Mouse (Mus musculus) CH12.LX (cell line): ENCODE data around the gene Hlcs. TPM values are rescaled to one million over a fixed set of nuclear protein-coding genes. Genes with fewer than 3 reads are reported as not detected.

Experiments used
- DNase-seq: peaks from one replicate; pipeline ENCODE4 v3.0.0-alpha.2; 2013; ENCODE audit errors: extremely low read depth
- H3K27ac ChIP-seq: 2 replicates; pipeline ENCODE4 v1.5.1; 2012; ENCODE audit warnings: low read depth, mild to moderate bottlenecking, control low read depth, moderate library complexity; ENCODE audit not compliant: insufficient read depth
- H3K27me3 ChIP-seq: replicated peaks from 2 replicates; pipeline ENCODE3; 2012; ENCODE audit warnings: inconsistent platforms
- H3K36me3 ChIP-seq, 2 experiments: replicated peaks in 1 of 2; 2 replicates each; pipeline versions ENCODE3 to v1.6.1; 2012; ENCODE audit warnings: inconsistent platforms in 1 of 2, low read length in 1 of 2, mild to moderate bottlenecking in 1 of 2, mixed read lengths in 1 of 2, moderate library complexity in 1 of 2; ENCODE audit not compliant: control insufficient read depth in 1 of 2, insufficient read depth in 1 of 2
- H3K4me1 ChIP-seq, 2 experiments: 2 replicates each; pipeline ENCODE4 v1.6.1; 2012; ENCODE audit warnings: inconsistent platforms in 1 of 2, moderate library complexity in 1 of 2; ENCODE audit not compliant: insufficient read depth in 2 of 2, control insufficient read depth in 1 of 2
- H3K4me2 ChIP-seq: 2 replicates; pipeline ENCODE4 v1.6.1; 2012; ENCODE audit warnings: low read depth, mild to moderate bottlenecking, control low read depth; ENCODE audit not compliant: poor library complexity, insufficient read depth, severe bottlenecking
- H3K4me3 ChIP-seq, 3 experiments: fragments of 150-350 bp in 1 of 3; sonication (generic) in 1 of 3; replicated peaks in 1 of 3; 2 replicates each; pipeline versions ENCODE3 to v1.5.1; 2011 to 2012; ENCODE audit warnings: low read depth in 2 of 3, low read length in 2 of 3, mild to moderate bottlenecking in 2 of 3, moderate library complexity in 2 of 3, control low read depth in 1 of 3, improper control_type of control experiment in 1 of 3, inconsistent platforms in 1 of 3, mixed read lengths in 1 of 3; ENCODE audit not compliant: poor library complexity in 1 of 3
- H3K79me2 ChIP-seq: replicated peaks from 2 replicates; pipeline ENCODE4 v1.6.1; 2012; ENCODE audit warnings: mild to moderate bottlenecking, moderate library complexity; ENCODE audit not compliant: control insufficient read depth, poor library complexity, insufficient read depth, severe bottlenecking; ENCODE audit errors: extremely low read depth
- H3K9ac ChIP-seq: 2 replicates; pipeline ENCODE4 v1.6.1; 2012; ENCODE audit warnings: low read depth, mild to moderate bottlenecking, control low read depth, moderate library complexity; ENCODE audit not compliant: insufficient read depth
- H3K9me3 ChIP-seq: replicated peaks from 2 replicates; pipeline ENCODE3; 2012; ENCODE audit warnings: low read length, inconsistent platforms, mixed read lengths
- BHLHE40 ChIP-seq: IDR thresholded peaks from 2 replicates; pipeline ENCODE4 v1.6.1; 2011; ENCODE audit warnings: mild to moderate bottlenecking, low read depth, low read length, improper control_type of control experiment
- CHD2 ChIP-seq: IDR thresholded peaks from 2 replicates; pipeline ENCODE4 v1.6.1; 2011; ENCODE audit warnings: low read length, improper control_type of control experiment
- CTCF ChIP-seq, 2 experiments: IDR thresholded peaks in 1 of 2; conservative IDR thresholded peaks in 1 of 2; 2 replicates each; pipeline ENCODE4 v1.5.1; 2011 to 2012; ENCODE audit warnings: low read depth in 2 of 2, low read length in 2 of 2, improper control_type of control experiment in 1 of 2, inconsistent platforms in 1 of 2, mild to moderate bottlenecking in 1 of 2, moderate library complexity in 1 of 2
- ELF1 ChIP-seq: IDR thresholded peaks from 2 replicates; pipeline ENCODE4 v1.6.1; 2014; ENCODE audit warnings: low read depth, mild to moderate bottlenecking, inconsistent platforms, low read length, improper control_type of control experiment
- EP300 ChIP-seq: IDR thresholded peaks from 2 replicates; pipeline ENCODE4 v1.6.1; 2011; ENCODE audit warnings: low read length, improper control_type of control experiment
- GABPA ChIP-seq: IDR thresholded peaks from 2 replicates; pipeline ENCODE4 v1.6.1; 2012; ENCODE audit warnings: low read depth, low read length, improper control_type of control experiment, inconsistent platforms; ENCODE audit not compliant: insufficient replicate concordance
- IRF4 ChIP-seq: IDR thresholded peaks from 2 replicates; pipeline ENCODE4 v1.6.1; 2014; ENCODE audit warnings: low read depth, mild to moderate bottlenecking, inconsistent platforms, low read length, improper control_type of control experiment
- JUND ChIP-seq: conservative IDR thresholded peaks from 2 replicates; pipeline ENCODE4 v1.6.1; 2011; ENCODE audit warnings: low read depth, low read length, improper control_type of control experiment
- KAT2A ChIP-seq: IDR thresholded peaks from 2 replicates; pipeline ENCODE4 v1.6.1; 2012; ENCODE audit warnings: low read length, improper control_type of control experiment, inconsistent platforms; ENCODE audit not compliant: insufficient replicate concordance
- MAFK ChIP-seq: IDR thresholded peaks from 2 replicates; pipeline ENCODE4 v1.6.1; 2011; ENCODE audit warnings: low read length, improper control_type of control experiment; ENCODE audit not compliant: insufficient replicate concordance
- MAX ChIP-seq: IDR thresholded peaks from 2 replicates; pipeline ENCODE4 v1.6.1; 2011; ENCODE audit warnings: low read length, improper control_type of control experiment
- MAZ ChIP-seq: IDR thresholded peaks from 2 replicates; pipeline ENCODE4 v1.6.1; 2012; ENCODE audit warnings: low read depth, mild to moderate bottlenecking, inconsistent platforms, low read length, improper control_type of control experiment, moderate library complexity
- MEF2A ChIP-seq: IDR thresholded peaks from 2 replicates; pipeline ENCODE4 v1.6.1; 2014; ENCODE audit warnings: low read depth, mild to moderate bottlenecking, inconsistent platforms, low read length, improper control_type of control experiment, borderline replicate concordance
- MXI1 ChIP-seq: IDR thresholded peaks from 2 replicates; pipeline ENCODE4 v1.6.1; 2011; ENCODE audit warnings: mild to moderate bottlenecking, low read depth, low read length, improper control_type of control experiment
- MYC ChIP-seq: IDR thresholded peaks from 2 replicates; pipeline ENCODE4 v1.6.1; 2011; ENCODE audit warnings: low read depth, mild to moderate bottlenecking, improper control_type of control experiment, low read length
- NELFE ChIP-seq: IDR thresholded peaks from 2 replicates; pipeline ENCODE4 v1.6.1; 2011; ENCODE audit warnings: low read depth, low read length, improper control_type of control experiment
- POLR2A ChIP-seq: IDR thresholded peaks from 2 replicates; pipeline ENCODE4 v1.6.1; 2011; ENCODE audit warnings: low read depth, mild to moderate bottlenecking, improper control_type of control experiment, low read length
- POLR2AphosphoS2 ChIP-seq: IDR thresholded peaks from 2 replicates; pipeline ENCODE4 v1.6.1; 2011; ENCODE audit warnings: low read depth, low read length, improper control_type of control experiment
- RAD21 ChIP-seq: IDR thresholded peaks from 2 replicates; pipeline ENCODE4 v1.6.1; 2011; ENCODE audit warnings: low read depth, mild to moderate bottlenecking, low read length, improper control_type of control experiment, moderate library complexity
- RCOR1 ChIP-seq: conservative IDR thresholded peaks from 2 replicates; pipeline ENCODE4 v1.6.1; 2012; ENCODE audit warnings: low read depth, mild to moderate bottlenecking, inconsistent platforms, low read length, improper control_type of control experiment
- SIN3A ChIP-seq: IDR thresholded peaks from 2 replicates; pipeline ENCODE4 v1.6.1; 2012; ENCODE audit warnings: low read length, improper control_type of control experiment, inconsistent platforms
- SMC3 ChIP-seq: IDR thresholded peaks from 2 replicates; pipeline ENCODE4 v1.6.1; 2011; ENCODE audit warnings: low read depth, low read length, improper control_type of control experiment
- TCF12 ChIP-seq: IDR thresholded peaks from 2 replicates; pipeline ENCODE4 v1.6.1; 2014; ENCODE audit warnings: low read depth, mild to moderate bottlenecking, inconsistent platforms, low read length, improper control_type of control experiment
- UBTF ChIP-seq: IDR thresholded peaks from 2 replicates; pipeline ENCODE4 v1.6.1; 2012; ENCODE audit warnings: low read depth, mild to moderate bottlenecking, inconsistent platforms, low read length, improper control_type of control experiment, moderate library complexity
- USF1 ChIP-seq: IDR thresholded peaks from 2 replicates; pipeline ENCODE4 v1.6.1; 2014; ENCODE audit warnings: low read depth, mild to moderate bottlenecking, inconsistent platforms, low read length, improper control_type of control experiment
- USF2 ChIP-seq: conservative IDR thresholded peaks from 2 replicates; pipeline ENCODE4 v1.6.1; 2011; ENCODE audit warnings: low read depth, low read length, improper control_type of control experiment
- ZC3H11A ChIP-seq: IDR thresholded peaks from 2 replicates; pipeline ENCODE4 v1.6.1; 2012; ENCODE audit warnings: low read depth, mild to moderate bottlenecking, inconsistent platforms, low read length, improper control_type of control experiment
- ZKSCAN1 ChIP-seq: IDR thresholded peaks from 2 replicates; pipeline ENCODE4 v1.6.1; 2012; ENCODE audit warnings: low read depth, inconsistent platforms, low read length, improper control_type of control experiment, borderline replicate concordance
- ZNF384 ChIP-seq: IDR thresholded peaks from 2 replicates; pipeline ENCODE4 v1.6.1; 2012; ENCODE audit warnings: low read depth, low read length, improper control_type of control experiment, inconsistent platforms
- dilution Hi-C: fragments of 300-500 bp; cut with MboI; formaldehyde crosslinking; loops from 2 replicates; pipeline ENCODE4 v1.14.3; 2020; ENCODE audit warnings: low sequenced_read_pairs; ENCODE audit not compliant: extremely low pct_unique_long_range_greater_than_20kb, extremely low pct_ligation_motif_present
- in situ Hi-C: fragments of 300-500 bp; cut with MboI; formaldehyde crosslinking; loops from 3 replicates; pipeline ENCODE4 v1.14.3; 2019; ENCODE audit warnings: low sequenced_read_pairs, low pct_ligation_motif_present, low pct_unique_long_range_greater_than_20kb, mixed read lengths
- polyA plus RNA-seq: library from polyadenylated mRNA; unstranded; fragments of >175 nt; gene quantifications from 2 replicates; pipeline ENCODE4 v1.2.1, GENCODE M21; 2012; ENCODE audit warnings: low read depth; ENCODE audit not compliant: insufficient read length
- total RNA-seq, 2 experiments: library from RNA; depleted of rRNA; stranded (reverse); fragments of 300-350 nt in 1 of 2; fragments of >200 nt in 1 of 2; gene quantifications; 2 replicates each; pipeline ENCODE4 v1.2.3; 2012 to 2014

Gene Hlcs
- total and polyA plus RNA-seq, 3 experiments, result 5.3 to 12.5 (median 9.4) TPM

- H3K27ac ChIP-seq, result no peak overlapping the region
- no peak for TF ChIP-seq ELF1
- TF ChIP-seq TCF12, result peak; percentile 21; the same call in 1 of the 2 replicates
- H3K4me1 ChIP-seq, result peaks cover 2 to 44% of the 10 kb centered on the region in 2 experiments; a peak in 2 of 4 replicates
- no peaks in the 10 kb centered on the region for H3K27me3 ChIP-seq
- H3K4me3 ChIP-seq, result no peak overlapping the region
- in situ Hi-C loops (loop anchor here (5.0 kb wide), 1 partner anchor 35 kb away; no protein-coding TSS in a partner anchor), dilution Hi-C loops (no loop called here)
- DNase-seq, result no peak
- no peaks in the 10 kb centered on the region for H3K79me2 ChIP-seq
- no peaks in the 10 kb centered on the region for H3K9me3 ChIP-seq
- peaks cover 0 to 5% of the 10 kb centered on the region in 2 experiments for H3K36me3 ChIP-seq
- H3K4me2 ChIP-seq, result no peak overlapping the region
- no peak overlapping the region for H3K9ac ChIP-seq
These were observed 136.1 kb downstream of the Hlcs start for GRCm38 (mm10) chr16:94176997-94177857.

DNA sequence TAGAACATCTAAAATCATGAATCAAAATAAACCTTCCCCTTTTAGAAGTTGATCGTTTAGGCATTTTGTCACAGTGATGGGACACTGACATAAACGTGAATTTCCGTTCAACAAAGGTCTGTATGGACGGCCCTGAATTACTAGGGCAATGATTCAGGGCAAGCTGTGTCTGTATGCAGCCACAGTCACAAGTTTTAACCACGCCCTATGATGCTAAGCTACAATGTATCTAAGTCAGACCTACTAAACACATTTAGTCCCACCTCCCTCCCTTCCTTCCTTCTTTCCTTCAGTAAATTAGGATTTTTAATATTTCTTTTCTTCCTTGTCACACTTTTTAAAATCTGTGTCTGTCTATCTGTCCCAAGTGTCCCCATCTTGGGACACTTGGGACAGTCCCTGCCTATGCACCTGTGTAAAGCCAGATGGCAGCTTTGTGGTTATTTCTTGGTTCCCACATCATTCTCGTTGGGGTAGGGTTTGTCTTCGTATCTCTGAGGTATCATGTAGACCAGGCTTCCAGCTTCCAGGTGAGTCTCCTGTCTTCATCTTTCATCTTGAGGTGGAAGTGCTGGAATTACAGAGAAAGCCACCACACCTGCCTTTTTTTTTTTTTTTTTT lies 137.9 kb downstream of the Hlcs start:
- Histone ChIP-seq H3K36me3 (peaks cover 0 to 10% of the 10 kb centered on the region in 2 experiments), H3K9me3 (no peaks in the 10 kb centered on the region), H3K9ac (no peak overlapping the region), H3K4me3 (no peak overlapping the region), H3K4me1 (peaks cover 2 to 44% of the 10 kb centered on the region in 2 experiments; a peak in 2 of 4 replicates), H3K4me2 (no peak overlapping the region), H3K27ac (no peak overlapping the region), H3K79me2 (no peaks in the 10 kb centered on the region), H3K27me3 (no peaks in the 10 kb centered on the region)
- dilution Hi-C loops, result no loop called here
- DNase-seq, result peak; percentile 70
- in situ Hi-C loops, result loop anchor here (5.0 kb wide), 1 partner anchor 37 kb away; no protein-coding TSS in a partner anchor
- TF ChIP-seq IRF4 (peak; percentile 39), ZC3H11A (no peak), ZNF384 (peak; percentile 77), USF2 (no peak), KAT2A (no peak), CHD2 (0 out of 2 replicates have a peak, but pooled peaks have one; percentile 15), USF1 (no peak), MAZ (no peak), MYC (peak; percentile 65; the same call in 1 of the 2 replicates), UBTF (no peak), TCF12 (peak; percentile 89), JUND (no peak), BHLHE40 (peak; percentile 48; the same call in 1 of the 2 replicates), POLR2AphosphoS2 (no peak), GABPA (no peak), ZKSCAN1 (no peak), CTCF (conservative IDR thresholded peaks at IDR 0.05 in 1 of 2, IDR thresholded peaks at IDR 0.05 in 1 of 2; ENCODE audit: low read depth in 2 of 2, low read length in 2 of 2) (peak in 1 of 2 experiments; percentile 50; a peak in 2 of 4 replicates), MAFK (no peak), MXI1 (no peak), POLR2A (no peak), RAD21 (peak; percentile 33), SMC3 (peak; percentile 47), EP300 (peak; percentile 84), NELFE (no peak), MAX (no peak), MEF2A (peak; percentile 15; the same call in 1 of the 2 replicates), RCOR1 (peak; percentile 52; the same call in 1 of the 2 replicates), SIN3A (peak; percentile 48; the same call in 1 of the 2 replicates)
